Mouse (Mus musculus): ENCODE measurements at regions not wholly inside any gene's neighbourhood (a gene's known extent, or its start where the extent isn't known, plus 50 kb on each side); places are given as distances from the start of the nearest gene placed in this dataset.

DNA sequence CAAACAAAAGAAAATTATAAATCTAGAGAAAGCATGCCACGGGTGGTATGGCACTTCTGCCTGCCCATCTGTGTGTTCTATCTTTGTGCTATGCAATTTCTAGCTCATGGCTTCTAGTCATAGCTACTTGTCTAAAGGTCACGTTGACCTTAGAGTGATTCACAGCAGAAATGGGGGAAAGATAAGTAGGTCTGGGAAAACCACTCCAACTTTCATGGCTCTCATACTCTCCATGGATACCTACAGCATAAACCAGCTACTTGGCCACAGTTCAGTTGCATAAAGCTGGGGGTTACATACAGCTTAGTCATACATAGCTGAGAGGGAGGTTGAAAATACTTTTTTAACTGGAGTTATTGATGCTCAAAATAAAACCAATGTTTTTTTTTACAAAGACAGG is 100.6 kb upstream of the Trpc6 start:
- peak; percentile 21 for DNase-seq

DNA sequence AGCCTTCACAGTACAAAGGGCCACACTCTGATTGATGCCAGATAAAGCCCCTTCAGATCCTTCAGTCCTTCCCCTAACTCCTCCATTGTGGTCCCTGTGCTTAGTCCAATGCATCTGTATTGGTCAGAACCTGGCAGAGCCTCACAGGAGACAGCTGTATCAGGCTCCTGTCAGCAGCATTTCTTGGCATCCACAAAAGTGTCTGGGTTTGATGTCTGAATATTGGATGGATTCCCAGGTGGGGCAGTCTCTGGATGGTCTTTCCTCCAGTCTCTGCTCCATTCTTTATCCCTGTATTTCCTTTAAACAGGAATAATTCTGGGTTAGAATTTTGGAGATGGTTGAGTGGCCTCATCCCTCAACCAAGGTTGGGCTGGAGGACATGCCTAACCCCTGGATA is 92.5 kb upstream of the Trpc6 start:
- DNase-seq = no peak

- no peak for DNase-seq
Measured at GRCm38 (mm10) chr9:8453591-8453990, 90.4 kb upstream of the Trpc6 start.

- no peak for DNase-seq
Measured at GRCm38 (mm10) chr9:8454557-8454956, 89.4 kb upstream of the Trpc6 start.

GRCm38 (mm10) chr9:8459084-8459571 is 84.8 kb upstream of the Trpc6 start:
- DNase-seq = no peak

- no peak for DNase-seq
Measured at GRCm38 (mm10) chr9:8461737-8462136, 82.2 kb upstream of the Trpc6 start.

DNA sequence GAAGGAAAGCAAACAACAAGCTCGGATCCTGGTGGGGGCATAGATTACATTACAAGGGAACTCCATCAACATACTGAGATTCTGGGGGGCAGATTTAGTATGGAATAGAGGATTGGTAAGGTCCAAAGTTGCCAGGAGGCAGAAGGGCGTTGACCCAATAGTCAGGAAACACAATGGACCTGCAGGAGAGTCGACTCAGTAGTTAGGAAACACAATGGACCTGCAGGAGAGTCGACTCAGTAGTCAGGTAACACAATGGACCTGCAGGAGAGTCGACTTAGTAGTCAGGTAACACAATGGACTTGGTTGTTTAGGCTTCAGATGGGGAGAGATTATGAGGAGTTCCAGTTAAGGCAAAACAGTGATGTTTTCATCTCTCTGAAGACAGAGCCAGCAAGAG is 81.1 kb upstream of the Trpc6 start:
- DNase-seq = no peak

DNA sequence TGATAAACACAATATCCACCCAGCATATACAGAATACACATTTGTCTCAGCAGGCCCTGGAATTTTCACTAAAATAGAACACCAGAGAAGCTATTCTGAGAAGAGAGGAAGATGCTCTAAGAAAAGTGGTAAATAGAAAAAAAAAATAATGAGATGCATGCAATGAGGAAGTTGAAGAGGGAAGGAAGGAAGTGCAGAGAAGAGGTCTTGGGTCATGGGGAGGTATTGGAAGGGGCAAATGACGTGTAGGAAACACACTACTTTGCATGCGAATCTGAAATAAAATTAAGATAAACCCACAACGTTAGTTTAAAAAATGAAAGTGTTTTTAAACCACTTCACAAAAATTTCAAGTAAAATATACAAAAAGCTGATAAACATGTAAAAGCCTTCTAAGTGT is 57.4 kb upstream of the Trpc6 start:
- DNase-seq = no peak

DNA sequence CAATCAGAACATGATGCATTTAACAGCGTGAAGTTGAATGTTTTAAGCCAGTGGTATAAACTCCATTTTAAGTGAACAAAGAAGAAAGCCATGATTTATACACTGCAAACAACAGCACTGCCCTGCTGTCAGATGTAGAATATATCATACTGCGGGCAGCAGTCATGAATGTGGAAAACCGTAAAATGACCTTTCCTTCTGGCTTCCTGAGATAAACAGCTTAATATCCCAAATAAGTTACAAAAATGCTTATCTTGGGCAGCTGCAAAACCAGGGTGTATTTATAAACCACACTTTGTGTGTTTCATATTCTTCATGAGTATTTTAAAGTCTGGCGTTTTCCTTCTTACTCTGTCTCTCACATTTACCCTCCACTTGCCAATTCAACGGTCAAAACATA is 56.1 kb upstream of the Trpc6 start:
- no peak for DNase-seq
